Mouse (Mus musculus) stomach, postnatal 0 days (tissue): ENCODE results near the gene Rimbp2. TPM values are rescaled to one million over a fixed set of nuclear protein-coding genes. Genes with fewer than 3 reads are reported as not detected.

Experiments used
- ATAC-seq: fragments of 200-750 bp; cut with Nextera tagmentation; 2 replicates; pipeline ENCODE4 v1.8.0; 2017; ENCODE audit not compliant: low FRiP score, low TSS enrichment
- DNase-seq: peaks from one replicate; pipeline ENCODE4 v3.0.0-alpha.2; 2016; ENCODE audit warnings: low spot score
- H3K27ac ChIP-seq: fragments of 300-500 bp; sonication (generic); replicated peaks from 2 replicates; pipeline ENCODE4 v1.5.1; 2014; ENCODE audit warnings: mild to moderate bottlenecking, control low read depth
- H3K27me3 ChIP-seq: fragments of 300-500 bp; sonication (generic); 2 replicates; pipeline ENCODE4 v1.6.1; 2014; ENCODE audit warnings: low read length; ENCODE audit not compliant: control insufficient read depth, insufficient read depth
- H3K36me3 ChIP-seq: fragments of 300-500 bp; sonication (generic); 2 replicates; pipeline ENCODE4 v1.6.1; 2014; ENCODE audit warnings: low read length, mixed read lengths; ENCODE audit not compliant: control insufficient read depth, insufficient read depth
- H3K4me1 ChIP-seq: fragments of 300-500 bp; sonication (generic); replicated peaks from 2 replicates; pipeline ENCODE4 v1.6.1; 2014; ENCODE audit warnings: antibody characterized with exemption; ENCODE audit not compliant: control insufficient read depth, insufficient read depth
- H3K4me2 ChIP-seq: fragments of 300-500 bp; sonication (generic); replicated peaks from 2 replicates; pipeline ENCODE4 v1.6.1; 2014; ENCODE audit warnings: low read depth, mild to moderate bottlenecking, control low read depth, moderate library complexity
- H3K4me3 ChIP-seq: fragments of 300-500 bp; sonication (generic); 2 replicates; pipeline ENCODE4 v1.5.1; 2014; ENCODE audit warnings: low read depth, low read length, control low read depth
- H3K9ac ChIP-seq: fragments of 300-500 bp; sonication (generic); 2 replicates; pipeline ENCODE4 v1.6.1; 2014; ENCODE audit warnings: mild to moderate bottlenecking, low read length, control low read depth, mixed read lengths
- H3K9me3 ChIP-seq: fragments of 300-500 bp; sonication (generic); 2 replicates; pipeline ENCODE4 v1.6.1; 2016; ENCODE audit warnings: low read length; ENCODE audit not compliant: control insufficient read depth
- CTCF ChIP-seq: IDR thresholded peaks from 2 replicates; pipeline ENCODE4 v1.5.1; 2016; ENCODE audit warnings: antibody characterized with exemption, low read depth, mild to moderate bottlenecking, moderate library complexity
- EP300 ChIP-seq: optimal IDR thresholded peaks from 2 replicates; pipeline ENCODE3; 2016; ENCODE audit warnings: antibody characterized with exemption
- WGBS: fragments of 180-500 bp; shearing (Covaris S2); extraction: QIAGEN DNeasy Blood & Tissue Kit; methylation state at CpG from one replicate; pipeline ENCODE4 v1.1.7; 2014; 5-methylcytosine and 5-hydroxymethylcytosine counted together
- polyA plus RNA-seq: library from polyadenylated mRNA; unstranded; fragments of >200 nt; fragmentation: Nextera tagmentation; extraction: Ambion mirVana; gene quantifications from 2 replicates; pipeline ENCODE4 v1.2.1, GENCODE M21; 2015

The Rimbp2 gene
- polyA plus RNA-seq, 1 experiment from 2014 or later = 0.17 TPM

GRCm38 (mm10) chr5:128761118-128761517 lies 192.2 kb downstream of the Rimbp2 start:
- no peak for DNase-seq
- H3K4me3 ChIP-seq = no peak overlapping the region

GRCm38 (mm10) chr5:128746261-128746660 lies 207.0 kb downstream of the Rimbp2 start:
- WGBS = 82% methylated on average over 8 of the region's 8 CpGs
- TF ChIP-seq EP300 (no peak), CTCF (no peak)
- Histone ChIP-seq H3K4me3 (no peak overlapping the region), H3K4me1 (no peaks in the 10 kb centered on the region), H3K4me2 (no peak overlapping the region), H3K27ac (no peak overlapping the region), H3K27me3 (no peaks in the 10 kb centered on the region), H3K36me3 (no peaks in the 10 kb centered on the region), H3K9me3 (no peaks in the 10 kb centered on the region), H3K9ac (no peak overlapping the region)
- no peak for DNase-seq
- no peak for ATAC-seq

More at GRCm38 (mm10) chr5:128761118-128761517, 192.2 kb downstream of the Rimbp2 start:
- no peak overlapping the region for H3K9ac ChIP-seq
- no peaks in the 10 kb centered on the region for H3K9me3 ChIP-seq
- ATAC-seq = no peak
- H3K36me3 ChIP-seq = no peaks in the 10 kb centered on the region
- TF ChIP-seq CTCF (no peak), EP300 (no peak)
- H3K27me3 ChIP-seq = no peaks in the 10 kb centered on the region
- no peak overlapping the region for H3K4me2 ChIP-seq
- no peaks in the 10 kb centered on the region for H3K4me1 ChIP-seq
- WGBS = 34% methylated on average over 7 of the region's 8 CpGs
- no peak overlapping the region for H3K27ac ChIP-seq

GRCm38 (mm10) chr5:128745206-128745605 lies 208.1 kb downstream of the Rimbp2 start:
- Histone ChIP-seq H3K36me3 (no peaks in the 10 kb centered on the region), H3K4me1 (no peaks in the 10 kb centered on the region), H3K9me3 (no peaks in the 10 kb centered on the region), H3K4me3 (no peak overlapping the region), H3K27me3 (no peaks in the 10 kb centered on the region), H3K27ac (no peak overlapping the region), H3K9ac (no peak overlapping the region), H3K4me2 (no peak overlapping the region)
- DNase-seq (no peak), ATAC-seq (no peak)
- 71% methylated on average over 9 of the region's 9 CpGs for WGBS
- TF ChIP-seq EP300 = no peak
- no peak for TF ChIP-seq CTCF

GRCm38 (mm10) chr5:128744351-128744750 lies 208.9 kb downstream of the Rimbp2 start:
- H3K4me3 ChIP-seq = no peak overlapping the region
- H3K9me3 ChIP-seq = no peaks in the 10 kb centered on the region
- ATAC-seq (no peak), DNase-seq (no peak)
- WGBS = 76% methylated on average over 6 of the region's 6 CpGs
- H3K36me3 ChIP-seq = no peaks in the 10 kb centered on the region
- H3K27ac ChIP-seq = no peak overlapping the region
- H3K27me3 ChIP-seq = no peaks in the 10 kb centered on the region
- H3K4me2 ChIP-seq = no peak overlapping the region
- H3K9ac ChIP-seq = no peak overlapping the region
- no peaks in the 10 kb centered on the region for H3K4me1 ChIP-seq
- no peak for TF ChIP-seq EP300
- no peak for TF ChIP-seq CTCF

GRCm38 (mm10) chr5:128739838-128740171 lies 213.5 kb downstream of the Rimbp2 start:
- no peak overlapping the region for H3K4me2 ChIP-seq
- no peaks in the 10 kb centered on the region for H3K36me3 ChIP-seq
- ATAC-seq = no peak
- TF ChIP-seq EP300 (no peak), CTCF (peak; percentile 27)
- no peak for DNase-seq
- 34% methylated on average over 8 of the region's 8 CpGs for WGBS
- H3K4me1 ChIP-seq = no peaks in the 10 kb centered on the region
- no peak overlapping the region for H3K27ac ChIP-seq
- no peak overlapping the region for H3K9ac ChIP-seq
- no peaks in the 10 kb centered on the region for H3K9me3 ChIP-seq
- no peaks in the 10 kb centered on the region for H3K27me3 ChIP-seq
- no peak overlapping the region for H3K4me3 ChIP-seq

DNA sequence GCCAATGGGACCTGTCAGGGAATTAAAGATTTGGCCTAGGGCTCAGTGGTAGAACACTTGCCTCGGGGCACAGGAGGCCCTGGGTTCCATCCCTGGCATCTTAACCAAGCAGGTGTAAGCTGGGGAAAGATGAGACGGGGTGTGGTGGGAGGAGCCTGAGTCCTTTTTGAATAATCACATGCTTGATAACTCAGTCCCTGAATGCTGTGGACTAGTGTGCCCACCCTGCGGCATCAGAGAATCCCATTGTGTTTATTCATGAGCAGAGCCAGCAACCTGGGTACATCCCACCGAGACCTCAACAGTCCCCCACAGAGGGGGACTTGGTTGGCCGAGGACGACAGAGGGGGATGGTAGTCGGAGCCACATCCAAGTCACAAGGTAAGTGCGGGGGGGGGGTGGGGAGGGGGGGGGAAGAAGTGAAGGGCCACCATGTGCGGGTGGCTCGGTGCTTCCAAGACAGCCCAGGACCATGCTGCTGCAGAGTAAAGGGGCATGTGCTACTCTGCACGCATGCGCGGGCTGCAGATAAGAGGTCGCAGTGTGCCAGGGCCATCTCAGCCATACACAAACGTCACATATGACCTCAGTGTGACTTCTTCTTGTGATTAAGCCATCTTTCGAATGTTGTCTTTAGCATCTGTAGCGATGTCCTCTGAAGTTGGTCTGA lies 214.0 kb downstream of the Rimbp2 start:
- H3K27ac ChIP-seq = no peak overlapping the region
- H3K4me2 ChIP-seq = no peak overlapping the region
- no peak overlapping the region for H3K4me3 ChIP-seq
- H3K36me3 ChIP-seq = no peaks in the 10 kb centered on the region
- H3K9ac ChIP-seq = no peak overlapping the region
- no peaks in the 10 kb centered on the region for H3K9me3 ChIP-seq
- ATAC-seq (no peak), DNase-seq (no peak)
- TF ChIP-seq EP300 = no peak
- no peak for TF ChIP-seq CTCF
- no peaks in the 10 kb centered on the region for H3K4me1 ChIP-seq
- 41% methylated on average over 14 of the region's 17 CpGs for WGBS
- H3K27me3 ChIP-seq = no peaks in the 10 kb centered on the region
